13 mouse cellular contexts compared by ENCODE assay signal in the genomic region with DNA sequence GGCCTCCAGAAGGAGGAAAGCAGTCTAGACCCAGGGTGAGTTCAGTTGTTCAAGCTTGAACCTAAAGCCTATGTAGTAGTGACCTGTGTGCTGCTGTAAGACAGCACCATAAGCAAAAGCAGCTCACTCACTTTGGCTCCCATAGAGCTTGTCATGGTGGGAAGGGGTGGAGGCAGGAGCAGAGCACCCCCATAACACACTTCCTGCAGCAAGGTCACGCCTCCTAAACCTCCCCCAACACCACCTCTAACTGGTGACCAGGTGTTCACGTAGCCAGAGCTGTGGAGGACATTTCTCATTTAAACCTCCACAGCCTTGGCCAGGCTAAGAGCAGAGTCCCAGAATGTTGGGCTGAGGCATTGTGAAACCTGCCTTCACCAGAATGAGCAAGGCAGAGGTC. TPM values are rescaled to one million over a fixed set of nuclear protein-coding genes. Genes with fewer than 3 reads are reported as not detected.
"Had no signal": no experiment of that assay in that cellular context is flagged by ENCODE, and none has a peak within 500 bp of the region (broad histone marks: within the 10 kb centered on the region; RNA-seq: fewer than 3 reads in every experiment).

No protein-coding gene starts in this region.

- DNase-seq: lung, adult 18-20 months; lung, embryonic 14.5 days; lung, postnatal 10 days; lung, postnatal 36 days; midbrain, embryonic 14.5 days; retina, postnatal 1 day; right cerebral cortex, adult 18-20 months; right cerebral cortex, postnatal 25 days; right cerebral cortex, postnatal 4 days; spleen, adult 18-20 months had no signal

- ATAC-seq: liver, embryonic 12.5 days; midbrain, embryonic 16.5 days had no signal

RNA-seq across cellular contexts. Expression of gene Degs2, which starts 30.6 kb away (rescaled TPM):
- polyA plus RNA-seq: macrophage had no signal
